Mouse (Mus musculus): Measurements from ENCODE around the gene Fbxl2.
A peak's percentile ranks its signal among the peaks of the same experiment; 100 is the strongest.

Fbxl2 gene

GRCm38 (mm10) chr9:114019012-114019762 lies 26.8 kb downstream of the Fbxl2 start:
- DNase-seq (ENCODE audit: low spot score): no peak

DNA sequence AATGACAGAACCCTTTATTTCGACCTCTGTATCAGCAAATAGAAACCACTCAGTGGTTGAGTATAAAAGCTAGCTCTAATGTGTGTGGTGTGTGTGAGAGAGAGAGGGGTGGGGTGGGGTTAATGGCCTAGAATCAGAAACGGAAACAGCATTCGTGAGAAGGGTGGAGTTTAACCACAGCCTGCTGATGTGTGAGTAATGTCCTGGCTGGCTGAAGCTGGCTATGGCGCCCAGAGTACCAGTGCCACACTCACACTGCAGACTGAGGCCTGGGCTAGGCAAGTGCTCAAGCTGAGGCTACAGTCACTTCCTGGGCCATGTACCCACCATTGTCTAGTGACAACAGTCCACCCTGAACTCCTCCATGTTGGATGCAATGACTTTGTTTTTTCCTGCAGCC lies 29.6 kb downstream of the Fbxl2 start:
- DNase-seq (ENCODE audit: low spot score): no peak

DNA sequence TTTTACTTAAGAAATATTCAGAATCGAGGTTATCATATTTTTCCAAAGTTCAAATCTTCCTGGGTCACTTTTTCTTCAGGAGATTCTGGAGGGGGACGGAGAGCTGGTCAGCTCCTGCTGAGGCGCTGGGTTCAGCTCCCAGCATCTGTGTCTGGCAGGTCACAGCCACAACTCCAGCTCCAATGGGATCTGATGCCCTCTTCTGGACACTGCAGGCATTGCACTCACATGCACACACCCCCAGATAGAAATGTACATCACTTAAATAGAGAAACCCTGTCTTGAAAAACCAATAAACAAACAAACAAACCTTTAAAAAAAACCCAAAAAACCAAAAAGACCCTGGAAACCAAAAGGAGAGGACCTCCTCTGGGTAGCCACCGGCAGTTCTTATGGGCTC lies 30.3 kb downstream of the Fbxl2 start:
- DNase-seq (ENCODE audit: low spot score): no peak

- DNase-seq (ENCODE audit: low spot score): no peak
These were observed 32.0 kb downstream of the Fbxl2 start for GRCm38 (mm10) chr9:114014034-114014433.

DNA sequence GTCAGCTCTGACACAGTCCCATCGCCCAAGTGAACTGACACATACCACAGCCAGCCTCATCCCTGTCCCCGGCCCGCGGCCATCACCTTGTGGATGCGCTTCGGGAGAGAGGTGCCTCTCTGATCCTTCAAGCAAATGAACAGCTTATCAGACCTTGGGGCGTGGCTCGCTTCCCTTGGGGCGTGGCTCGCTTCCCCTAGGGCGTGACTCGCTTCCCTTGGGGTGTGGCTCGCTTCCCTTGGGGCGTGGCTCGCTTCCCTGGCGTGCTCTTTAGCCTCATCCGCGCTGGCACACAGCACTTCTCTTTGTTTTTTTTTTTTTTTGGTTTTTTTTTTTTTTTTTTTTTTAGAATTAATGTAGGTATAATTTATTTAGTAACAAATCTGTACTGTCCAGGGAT lies 34.8 kb downstream of the Fbxl2 start:
- DNase-seq (ENCODE audit: low spot score): no peak

DNA sequence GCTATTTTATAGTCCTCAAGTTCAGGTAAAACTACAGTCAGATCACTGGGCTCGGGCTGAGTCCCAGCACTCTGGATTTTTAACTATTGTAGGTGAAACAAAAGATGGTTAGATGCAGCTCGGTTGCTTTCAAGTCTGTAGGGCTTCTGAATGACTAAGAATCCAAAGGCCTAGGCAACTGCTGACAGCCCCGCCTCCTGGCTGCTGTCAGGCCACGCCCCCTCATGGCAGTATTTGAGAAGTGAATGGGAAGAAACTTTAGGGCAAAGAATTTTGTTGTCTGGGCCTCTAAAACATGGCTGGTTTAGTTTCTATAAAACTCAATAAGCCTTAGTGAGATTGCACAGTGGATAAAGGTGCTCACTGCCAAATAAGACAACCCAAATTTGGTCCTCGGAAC lies 36.5 kb downstream of the Fbxl2 start:
- no peak for DNase-seq (ENCODE audit: low spot score)

DNA sequence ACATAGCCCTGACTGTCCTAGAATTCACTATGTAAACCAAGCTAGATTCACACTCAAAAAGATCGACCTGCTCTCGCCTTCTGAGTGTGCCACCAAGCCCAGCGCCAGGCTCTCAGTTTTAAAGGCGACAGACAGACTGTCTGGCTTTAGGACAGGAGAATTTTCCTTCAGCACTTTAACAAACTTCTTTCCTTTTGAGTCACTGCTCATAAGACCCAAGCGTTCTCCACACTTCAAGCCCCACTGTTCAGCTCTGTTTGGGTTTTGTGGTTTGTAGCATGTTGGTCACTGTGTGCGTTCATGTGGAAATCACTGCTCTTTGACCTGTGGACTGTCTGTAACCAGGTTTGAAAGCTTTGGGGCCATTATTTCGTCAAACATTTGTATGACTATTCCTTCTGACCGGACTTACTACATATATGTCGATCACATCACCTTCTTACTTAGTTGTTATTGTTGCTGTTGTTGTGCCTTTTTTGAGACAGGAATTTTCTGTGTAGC lies 38.1 kb downstream of the Fbxl2 start:
- DNase-seq (ENCODE audit: low spot score): no peak

GRCm38 (mm10) chr9:114006801-114007200 lies 39.2 kb downstream of the Fbxl2 start:
- no peak for DNase-seq (ENCODE audit: low spot score)

- no peak for DNase-seq (ENCODE audit: low spot score)
These were observed 47.7 kb downstream of the Fbxl2 start for GRCm38 (mm10) chr9:113998311-113998710.

- DNase-seq (ENCODE audit: low spot score): no peak
These were observed 53.2 kb downstream of the Fbxl2 start for GRCm38 (mm10) chr9:113992810-113993209.

- DNase-seq (ENCODE audit: low spot score): peak; percentile 60
These were observed 55.3 kb downstream of the Fbxl2 start for GRCm38 (mm10) chr9:113990547-113991248.

GRCm38 (mm10) chr9:113984946-113985620 lies 60.9 kb downstream of the Fbxl2 start:
- no peak for DNase-seq (ENCODE audit: low spot score)

DNA sequence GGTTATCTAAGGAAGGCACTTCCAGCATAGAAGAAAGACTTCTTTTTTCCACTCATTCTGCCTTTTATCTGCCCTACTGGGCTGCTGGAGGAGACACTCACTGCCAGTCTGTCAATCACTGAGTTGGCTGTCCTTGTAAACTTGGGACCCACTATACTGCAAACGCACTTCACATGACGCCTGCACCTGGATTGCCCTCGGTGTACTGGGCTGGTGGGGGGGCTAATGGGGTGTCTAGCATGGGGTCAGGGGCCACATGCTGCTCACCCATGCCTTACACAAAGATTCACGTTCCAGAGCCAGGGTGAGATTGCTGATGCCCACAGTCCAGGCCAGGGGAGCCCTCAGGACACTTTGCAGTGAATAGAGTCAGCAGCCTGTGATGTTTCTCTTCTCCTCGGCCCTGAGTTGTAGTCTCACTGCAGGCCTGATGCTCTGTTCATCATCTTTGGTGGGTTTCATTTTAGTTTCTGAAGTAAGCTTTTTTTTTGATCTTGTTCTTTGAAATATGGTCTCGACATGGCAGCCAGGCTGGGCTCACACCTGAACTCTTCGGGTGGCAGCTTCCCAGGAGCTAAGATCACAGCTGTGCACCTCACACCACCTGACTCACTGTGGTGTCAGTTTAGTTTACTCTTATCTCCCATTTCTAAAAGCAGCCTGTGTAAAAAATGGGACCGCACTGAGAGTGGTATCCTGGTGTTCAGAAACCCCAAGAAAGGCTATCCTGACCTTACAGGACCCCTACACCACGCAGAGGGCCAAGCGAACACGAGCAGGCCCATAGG lies 62.9 kb downstream of the Fbxl2 start:
- no peak for DNase-seq (ENCODE audit: low spot score)

DNA sequence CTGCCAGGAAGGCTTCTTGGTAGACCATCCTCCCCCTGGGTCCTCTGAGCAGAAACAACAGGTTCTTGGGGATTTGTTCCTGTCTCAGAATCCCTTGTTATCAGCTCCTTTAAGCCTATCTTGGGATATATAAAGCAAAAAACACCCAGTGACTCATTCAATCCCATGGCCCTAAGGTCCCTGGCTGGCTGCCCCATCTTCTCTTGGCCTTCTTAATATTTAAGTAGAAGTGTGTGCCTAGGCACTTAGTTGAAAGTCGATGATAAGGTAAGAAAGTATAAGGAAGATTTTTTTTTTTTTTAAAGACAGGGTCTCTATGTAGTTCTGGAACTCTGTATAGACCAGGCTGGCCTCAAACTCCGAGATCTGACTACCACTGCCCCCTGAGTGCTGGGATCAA lies 63.5 kb downstream of the Fbxl2 start:
- DNase-seq (ENCODE audit: low spot score): no peak

GRCm38 (mm10) chr9:113981099-113981880 lies 64.7 kb downstream of the Fbxl2 start:
- no peak for DNase-seq (ENCODE audit: low spot score)

DNA sequence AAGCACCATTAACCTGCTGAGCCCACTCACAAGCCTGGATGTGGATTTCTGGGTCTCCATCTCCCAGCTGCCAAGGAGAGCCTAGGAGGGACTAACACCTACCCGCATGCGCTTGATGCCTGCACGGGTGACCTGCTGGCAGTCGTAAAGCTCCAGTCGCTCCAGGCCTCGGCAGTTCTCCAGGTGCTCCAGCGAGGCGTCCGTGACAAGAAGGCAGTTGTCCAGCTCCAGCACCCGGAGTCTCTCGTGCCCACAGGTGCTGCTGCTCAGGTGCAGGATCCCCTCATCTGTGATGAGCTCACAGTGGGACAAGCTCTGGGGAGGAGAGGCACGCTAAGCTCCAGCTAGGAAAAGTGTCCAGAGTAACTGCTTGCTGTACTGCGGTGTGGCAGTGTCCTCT lies 66.6 kb downstream of the Fbxl2 start:
- no peak for DNase-seq (ENCODE audit: low spot score)

- DNase-seq (ENCODE audit: low spot score): no peak
These were observed 67.3 kb downstream of the Fbxl2 start for GRCm38 (mm10) chr9:113978656-113979055.

GRCm38 (mm10) chr9:113977225-113977840 lies 68.7 kb downstream of the Fbxl2 start:
- no peak for DNase-seq (ENCODE audit: low spot score)

DNA sequence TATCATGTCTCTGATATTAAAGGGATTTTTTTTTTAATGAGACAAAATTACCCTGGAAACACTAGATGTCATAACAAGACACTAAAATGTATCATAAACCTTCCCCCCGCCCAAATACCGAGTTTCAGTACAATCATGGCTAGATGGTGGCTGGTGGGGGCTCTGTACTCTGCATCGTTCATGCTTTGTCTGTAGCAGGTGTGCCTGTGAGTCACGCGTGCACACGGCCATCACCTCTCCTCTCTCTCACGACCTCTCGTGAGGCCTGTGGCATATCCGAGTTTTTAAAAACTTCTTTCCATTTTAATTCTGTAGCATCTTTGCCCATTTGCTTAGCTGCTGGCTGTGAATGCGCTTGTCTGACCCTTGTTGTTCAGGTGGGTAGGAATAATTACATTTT lies 69.7 kb downstream of the Fbxl2 start:
- DNase-seq (ENCODE audit: low spot score): no peak

- DNase-seq (ENCODE audit: low spot score): no peak
These were observed 70.5 kb downstream of the Fbxl2 start for GRCm38 (mm10) chr9:113975442-113975841.

- DNase-seq (ENCODE audit: low spot score): no peak
These were observed 71.0 kb downstream of the Fbxl2 start for GRCm38 (mm10) chr9:113974945-113975344.
